Mouse (Mus musculus) intestine, postnatal 0 days (tissue): ENCODE data around the gene Lpp. TPM values are rescaled to one million over a fixed set of nuclear protein-coding genes. Genes with fewer than 3 reads are reported as not detected.

Experiments used
- ATAC-seq: fragments of 200-750 bp; cut with Nextera tagmentation; 2 replicates; pipeline ENCODE4 v1.8.0; 2017; ENCODE audit warnings: mild to moderate bottlenecking, moderate TSS enrichment, moderate library complexity
- H3K27ac ChIP-seq: fragments of 300-500 bp; sonication (generic); 2 replicates; pipeline ENCODE4 v1.5.1; 2014; ENCODE audit warnings: mild to moderate bottlenecking, low read depth, low read length, moderate library complexity
- H3K27me3 ChIP-seq: fragments of 300-500 bp; sonication (generic); replicated peaks from 2 replicates; pipeline ENCODE4 v1.6.1; 2014; ENCODE audit warnings: low read length, mixed read lengths; ENCODE audit not compliant: control insufficient read depth, insufficient read depth
- H3K36me3 ChIP-seq: fragments of 300-500 bp; sonication (generic); 2 replicates; pipeline ENCODE4 v1.6.1; 2014; ENCODE audit warnings: mild to moderate bottlenecking, moderate library complexity; ENCODE audit not compliant: control insufficient read depth, insufficient read depth
- H3K4me1 ChIP-seq: fragments of 300-500 bp; sonication (generic); replicated peaks from 2 replicates; pipeline ENCODE4 v1.6.1; 2014; ENCODE audit warnings: antibody characterized with exemption, low read length, mixed read lengths; ENCODE audit not compliant: control insufficient read depth, insufficient read depth
- H3K4me2 ChIP-seq: fragments of 300-500 bp; sonication (generic); replicated peaks from 2 replicates; pipeline ENCODE4 v1.6.1; 2014; ENCODE audit warnings: low read depth, mild to moderate bottlenecking, moderate library complexity
- H3K4me3 ChIP-seq: fragments of 300-500 bp; sonication (generic); 2 replicates; pipeline ENCODE4 v1.5.1; 2014; ENCODE audit warnings: low read depth, low read length
- H3K9ac ChIP-seq: fragments of 300-500 bp; sonication (generic); 2 replicates; pipeline ENCODE4 v1.6.1; 2014; ENCODE audit warnings: mild to moderate bottlenecking, low read depth, low read length
- H3K9me3 ChIP-seq: fragments of 300-500 bp; sonication (generic); 2 replicates; pipeline ENCODE4 v1.6.1; 2016; ENCODE audit warnings: mixed run types; ENCODE audit not compliant: control insufficient read depth
- CTCF ChIP-seq: sonication (generic); IDR thresholded peaks from 2 replicates; pipeline ENCODE4 v1.5.1; 2016; ENCODE audit warnings: low read depth, mild to moderate bottlenecking, control low read depth, antibody characterized with exemption, moderate library complexity
- WGBS: fragments of 180-500 bp; shearing (Covaris S2); extraction: QIAGEN DNeasy Blood & Tissue Kit; methylation state at CpG from one replicate; pipeline ENCODE4 v1.1.7; 2014; 5-methylcytosine and 5-hydroxymethylcytosine counted together
- polyA plus RNA-seq: library from polyadenylated mRNA; unstranded; fragments of >200 nt; fragmentation: Nextera tagmentation; extraction: Ambion mirVana; gene quantifications from 2 replicates; pipeline ENCODE4 v1.2.1, GENCODE M21; 2015

Lpp gene
- polyA plus RNA-seq, 1 experiment from 2014 or later: 32.8 TPM

- Histone ChIP-seq H3K27ac (no peak overlapping the region), H3K4me3 (no peak overlapping the region), H3K4me1 (no peaks in the 10 kb centered on the region), H3K9ac (no peak overlapping the region), H3K36me3 (no peaks in the 10 kb centered on the region), H3K4me2 (no peak overlapping the region), H3K9me3 (no peaks in the 10 kb centered on the region), H3K27me3 (no peaks in the 10 kb centered on the region)
- no peak for ATAC-seq
- 87% methylated on average over 1 of the region's 1 CpGs for WGBS
- TF ChIP-seq CTCF: no peak
Observed at GRCm38 (mm10) chr16:24361667-24362066, 31.6 kb upstream of the Lpp start.

DNA sequence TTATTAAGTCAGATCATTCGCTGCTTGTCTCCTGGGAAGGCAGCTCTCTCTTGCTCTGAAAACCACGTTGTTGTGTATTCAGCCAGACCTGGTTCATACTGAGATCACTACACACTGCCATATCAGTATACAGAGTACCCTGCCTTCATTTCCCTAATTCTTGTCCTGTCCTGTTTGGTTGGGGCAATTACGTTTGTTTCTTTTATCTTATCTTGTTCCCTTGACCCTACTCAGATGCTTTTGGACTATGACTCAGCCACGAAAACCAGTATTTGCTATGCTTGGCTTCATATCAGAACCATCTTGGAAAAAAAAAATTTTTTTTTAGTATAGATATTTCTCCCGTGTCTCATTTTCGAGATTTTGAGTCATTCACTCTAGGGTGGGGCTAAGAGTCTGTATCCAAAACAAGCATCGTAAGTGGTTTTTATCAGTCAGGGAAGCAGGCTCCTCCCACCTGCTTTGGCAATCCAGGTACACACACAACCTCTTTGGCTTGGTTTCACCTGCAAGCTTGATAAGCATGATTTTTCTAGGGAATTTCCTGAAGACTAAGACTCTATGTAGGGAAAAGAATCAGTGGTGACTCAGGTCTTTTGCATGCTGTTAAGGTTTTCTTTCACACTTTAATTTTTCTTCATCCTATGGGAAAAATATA, 29.1 kb upstream of the Lpp start:
- H3K4me3 ChIP-seq: no peak overlapping the region
- no peak overlapping the region for H3K4me2 ChIP-seq
- TF ChIP-seq CTCF: no peak
- H3K4me1 ChIP-seq: no peaks in the 10 kb centered on the region
- H3K27me3 ChIP-seq: no peaks in the 10 kb centered on the region
- peak; percentile 67 for ATAC-seq
- no peak overlapping the region for H3K9ac ChIP-seq
- H3K36me3 ChIP-seq: no peaks in the 10 kb centered on the region
- H3K9me3 ChIP-seq: no peaks in the 10 kb centered on the region
- H3K27ac ChIP-seq: no peak overlapping the region
- WGBS: 40% methylated on average over 7 of the region's 7 CpGs

- no peak overlapping the region for H3K4me3 ChIP-seq
- no peak overlapping the region for H3K27ac ChIP-seq
- no peak overlapping the region for H3K9ac ChIP-seq
- no peaks in the 10 kb centered on the region for H3K4me1 ChIP-seq
- TF ChIP-seq CTCF: peak; percentile 32; the same call in 1 of the 2 replicates
- no peaks in the 10 kb centered on the region for H3K36me3 ChIP-seq
- 73% methylated on average over 4 of the region's 4 CpGs for WGBS
- no peak for ATAC-seq
- H3K4me2 ChIP-seq: no peak overlapping the region
- no peaks in the 10 kb centered on the region for H3K9me3 ChIP-seq
- H3K27me3 ChIP-seq: no peaks in the 10 kb centered on the region
Observed at GRCm38 (mm10) chr16:24365900-24366299, 27.4 kb upstream of the Lpp start.

- Histone ChIP-seq H3K27ac (no peak overlapping the region), H3K4me1 (no peaks in the 10 kb centered on the region), H3K27me3 (no peaks in the 10 kb centered on the region), H3K36me3 (no peaks in the 10 kb centered on the region), H3K4me3 (no peak overlapping the region), H3K4me2 (no peak overlapping the region), H3K9me3 (no peaks in the 10 kb centered on the region), H3K9ac (no peak overlapping the region)
- TF ChIP-seq CTCF: no peak
- ATAC-seq: no peak
- 62% methylated on average over 6 of the region's 6 CpGs for WGBS
Observed at GRCm38 (mm10) chr16:24367071-24367470, 26.2 kb upstream of the Lpp start.

GRCm38 (mm10) chr16:24367506-24367905, 25.8 kb upstream of the Lpp start:
- H3K4me3 ChIP-seq: no peak overlapping the region
- no peaks in the 10 kb centered on the region for H3K9me3 ChIP-seq
- H3K4me2 ChIP-seq: no peak overlapping the region
- no peak for TF ChIP-seq CTCF
- WGBS: 60% methylated on average over 7 of the region's 7 CpGs
- no peak overlapping the region for H3K27ac ChIP-seq
- no peak overlapping the region for H3K9ac ChIP-seq
- H3K27me3 ChIP-seq: no peaks in the 10 kb centered on the region
- no peaks in the 10 kb centered on the region for H3K4me1 ChIP-seq
- no peak for ATAC-seq
- H3K36me3 ChIP-seq: no peaks in the 10 kb centered on the region

- Histone ChIP-seq H3K4me2 (no peak overlapping the region), H3K9me3 (no peaks in the 10 kb centered on the region), H3K27ac (peak overlapping the region; percentile 58), H3K9ac (no peak overlapping the region), H3K36me3 (no peaks in the 10 kb centered on the region), H3K4me1 (no peaks in the 10 kb centered on the region), H3K4me3 (no peak overlapping the region), H3K27me3 (no peaks in the 10 kb centered on the region)
- no peak for TF ChIP-seq CTCF
- peak; percentile 100 for ATAC-seq
Observed at GRCm38 (mm10) chr16:24376478-24376877, 16.8 kb upstream of the Lpp start.
